Mouse (Mus musculus) forebrain, embryonic 15.5 days (tissue): ENCODE measurements around the gene Cyp2d9. TPM values are rescaled to one million over a fixed set of nuclear protein-coding genes. Genes with fewer than 3 reads are reported as not detected.
"Not testable (repeated sequence)": the region's sequence is repeated elsewhere in the genome, so short reads cannot be mapped to it uniquely, and the experiment has no call there.

Source experiments
- ATAC-seq: fragments of 200-750 bp; cut with Nextera tagmentation; replicated peaks from 2 replicates; pipeline ENCODE4 v1.8.0; 2017; ENCODE audit warnings: mild to moderate bottlenecking, moderate TSS enrichment, moderate library complexity
- H3K27ac ChIP-seq: fragments of 300-500 bp; sonication (generic); replicated peaks from 2 replicates; pipeline ENCODE4 v1.5.1; 2015; ENCODE audit warnings: mild to moderate bottlenecking, inconsistent platforms
- H3K27me3 ChIP-seq: fragments of 300-500 bp; sonication (generic); 2 replicates; pipeline ENCODE4 v1.6.1; 2015; ENCODE audit warnings: inconsistent platforms
- H3K36me3 ChIP-seq: fragments of 300-500 bp; sonication (generic); 2 replicates; pipeline ENCODE4 v1.6.1; 2015; ENCODE audit warnings: mild to moderate bottlenecking, inconsistent platforms
- H3K4me1 ChIP-seq: fragments of 300-500 bp; sonication (generic); 2 replicates; pipeline ENCODE4 v1.6.1; 2015; ENCODE audit warnings: inconsistent platforms
- H3K4me2 ChIP-seq: fragments of 300-500 bp; sonication (generic); replicated peaks from 2 replicates; pipeline ENCODE4 v1.6.1; 2015; ENCODE audit warnings: mild to moderate bottlenecking, inconsistent platforms
- H3K4me3 ChIP-seq: fragments of 300-500 bp; sonication (generic); 2 replicates; pipeline ENCODE4 v1.5.1; 2015; ENCODE audit warnings: mild to moderate bottlenecking, inconsistent platforms
- H3K9ac ChIP-seq: fragments of 300-500 bp; sonication (generic); replicated peaks from 2 replicates; pipeline ENCODE4 v1.6.1; 2015; ENCODE audit warnings: mild to moderate bottlenecking, inconsistent platforms
- H3K9me3 ChIP-seq: fragments of 300-500 bp; sonication (generic); 2 replicates; pipeline ENCODE4 v1.6.1; 2016; ENCODE audit warnings: inconsistent platforms
- WGBS: fragments of 180-500 bp; shearing (Covaris S2); methylation state at CpG from one replicate; pipeline ENCODE4 v1.1.7; 2015; ENCODE audit warnings: mixed read lengths; 5-methylcytosine and 5-hydroxymethylcytosine counted together
- polyA plus RNA-seq: library from polyadenylated mRNA; unstranded; fragments of >200 nt; fragmentation: Nextera tagmentation; extraction: Ambion mirVana; gene quantifications from 2 replicates; pipeline ENCODE4 v1.2.1, GENCODE M21; 2015

Cyp2d9 gene
- polyA plus RNA-seq, 1 experiment from 2014 or later, result not detected

DNA sequence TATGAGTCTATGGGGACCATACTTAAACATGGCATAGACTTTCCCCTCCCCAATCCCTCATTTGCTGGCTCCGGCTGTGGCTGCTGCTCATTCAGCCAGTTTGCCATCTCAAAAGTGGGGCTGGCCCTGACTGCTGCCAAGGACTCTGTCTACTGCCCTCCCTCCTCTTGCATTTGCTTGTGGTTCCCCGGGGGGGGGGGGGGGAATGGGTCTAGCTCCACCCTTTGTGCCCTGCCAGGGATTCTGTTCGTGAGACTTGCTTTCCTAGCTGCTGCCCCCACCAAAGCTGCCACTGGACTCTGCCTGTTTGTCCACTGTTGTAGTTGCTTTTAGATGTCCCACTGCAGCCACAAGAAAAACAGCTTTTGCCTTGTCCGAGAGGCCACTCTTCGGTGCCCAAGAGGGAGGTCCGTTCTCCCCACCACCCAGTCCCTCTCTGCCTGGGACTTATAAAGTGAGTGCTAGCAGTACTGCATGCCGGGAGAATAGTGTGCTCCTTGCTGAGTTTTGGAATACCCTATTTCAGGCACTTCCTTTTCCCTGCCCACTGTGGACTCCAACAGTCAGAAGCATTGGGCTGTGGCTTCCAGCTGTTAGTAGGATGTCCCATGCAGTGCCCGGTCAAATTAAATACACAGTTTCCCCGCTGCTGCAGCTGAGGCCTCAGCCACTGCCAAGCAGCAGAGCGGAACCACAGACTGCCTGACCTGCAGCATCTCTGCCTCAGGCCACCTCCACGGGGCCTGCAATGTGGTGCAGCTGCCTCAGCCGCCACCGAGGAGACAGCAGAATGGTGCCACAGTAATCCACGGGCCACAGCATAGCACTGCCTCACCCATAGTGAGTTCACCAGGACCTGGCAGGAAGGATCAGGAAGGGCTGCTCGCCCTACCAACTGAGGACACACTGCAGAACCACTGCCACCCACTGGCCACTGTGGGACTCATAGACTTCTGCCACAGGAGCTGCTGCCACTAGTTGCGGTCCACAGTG is 16.1 kb upstream of the Cyp2d9 start:
- Histone ChIP-seq H3K27ac (no peak overlapping the region), H3K4me2 (no peak overlapping the region), H3K27me3 (no peaks in the 10 kb centered on the region), H3K4me1 (peaks cover 7% of the 10 kb centered on the region; the same call in 1 of the 2 replicates), H3K36me3 (no peaks in the 10 kb centered on the region), H3K4me3 (no peak overlapping the region), H3K9ac (no peak overlapping the region), H3K9me3 (no peaks in the 10 kb centered on the region)
- ATAC-seq, result peak; percentile 55; the same call in 1 of the 2 replicates
- 23% methylated on average over 16 of the region's 16 CpGs for WGBS

DNA sequence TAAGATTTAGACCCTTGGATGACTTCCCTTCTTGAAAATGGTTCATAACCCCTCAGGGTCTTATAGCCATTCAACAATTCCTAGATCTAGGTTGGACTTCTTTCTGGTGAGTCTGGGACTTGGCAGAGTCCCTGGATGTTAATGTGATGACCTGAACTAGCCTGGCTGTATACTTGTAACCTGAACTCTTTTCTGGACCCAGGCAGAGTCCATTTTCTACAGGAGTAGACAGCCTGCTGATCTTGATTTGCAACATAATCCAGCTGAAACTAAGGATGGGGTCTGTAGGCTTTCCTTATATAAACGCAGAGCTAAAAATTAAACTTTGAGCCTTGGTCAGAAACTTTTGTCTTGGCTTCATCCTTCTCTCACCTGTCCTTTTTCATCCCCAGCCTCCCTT is 14.6 kb upstream of the Cyp2d9 start:
- Histone ChIP-seq H3K27ac (no peak overlapping the region), H3K4me2 (no peak overlapping the region), H3K4me3 (no peak overlapping the region), H3K4me1 (peaks cover 7% of the 10 kb centered on the region; the same call in 1 of the 2 replicates), H3K36me3 (no peaks in the 10 kb centered on the region), H3K9ac (no peak overlapping the region), H3K27me3 (no peaks in the 10 kb centered on the region), H3K9me3 (no peaks in the 10 kb centered on the region)
- WGBS, result 76% methylated on average over 1 of the region's 1 CpGs
- no peak for ATAC-seq

DNA sequence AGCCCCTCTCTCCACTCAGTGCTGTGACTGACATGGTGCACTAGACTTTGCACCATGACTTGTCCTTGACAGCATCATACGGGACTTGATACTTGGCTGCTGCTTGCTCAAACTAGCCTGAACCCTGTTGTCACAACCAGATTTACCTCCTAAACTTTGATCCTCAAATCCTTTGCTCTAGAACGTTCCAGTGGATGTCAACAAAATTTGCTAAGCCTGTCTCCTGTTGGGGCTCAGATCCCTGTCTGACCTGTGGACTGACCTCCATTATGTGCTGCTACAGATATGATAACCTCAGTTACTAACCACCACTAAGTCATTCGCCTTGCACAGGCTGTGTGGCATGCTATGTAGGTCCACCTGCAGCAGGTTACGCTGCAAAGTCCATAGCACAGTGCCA is 10.3 kb upstream of the Cyp2d9 start:
- Histone ChIP-seq H3K4me3 (no peak overlapping the region), H3K36me3 (no peaks in the 10 kb centered on the region), H3K27ac (no peak overlapping the region), H3K27me3 (no peaks in the 10 kb centered on the region), H3K4me1 (no peaks in the 10 kb centered on the region), H3K9me3 (no peaks in the 10 kb centered on the region), H3K4me2 (no peak overlapping the region), H3K9ac (no peak overlapping the region)
- WGBS, result 83% methylated on average over 4 of the region's 4 CpGs
- ATAC-seq, result no peak

DNA sequence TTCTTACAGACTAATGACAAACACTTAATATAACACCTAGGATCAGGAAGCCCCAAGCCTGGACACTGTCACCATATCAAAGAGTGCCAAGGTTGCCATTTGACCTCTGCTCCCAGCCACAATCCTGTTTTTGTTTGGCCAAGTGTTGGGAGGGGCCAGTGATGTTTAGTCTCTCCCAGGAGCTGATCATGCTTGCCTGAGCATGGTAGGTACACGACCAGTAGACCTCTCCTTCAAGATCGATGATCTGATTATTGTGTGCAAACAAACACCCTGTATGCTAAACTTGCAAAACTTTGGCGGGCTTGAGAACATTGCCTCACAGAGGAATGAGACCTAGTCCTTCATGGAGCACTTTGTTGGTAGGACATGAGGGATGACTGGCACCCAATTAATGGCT is 9.8 kb upstream of the Cyp2d9 start:
- ATAC-seq, result no peak
- Histone ChIP-seq H3K9ac (no peak overlapping the region), H3K4me3 (no peak overlapping the region), H3K36me3 (no peaks in the 10 kb centered on the region), H3K4me1 (no peaks in the 10 kb centered on the region), H3K27ac (no peak overlapping the region), H3K9me3 (no peaks in the 10 kb centered on the region), H3K27me3 (no peaks in the 10 kb centered on the region), H3K4me2 (no peak overlapping the region)
- 88% methylated on average over 3 of the region's 3 CpGs for WGBS

DNA sequence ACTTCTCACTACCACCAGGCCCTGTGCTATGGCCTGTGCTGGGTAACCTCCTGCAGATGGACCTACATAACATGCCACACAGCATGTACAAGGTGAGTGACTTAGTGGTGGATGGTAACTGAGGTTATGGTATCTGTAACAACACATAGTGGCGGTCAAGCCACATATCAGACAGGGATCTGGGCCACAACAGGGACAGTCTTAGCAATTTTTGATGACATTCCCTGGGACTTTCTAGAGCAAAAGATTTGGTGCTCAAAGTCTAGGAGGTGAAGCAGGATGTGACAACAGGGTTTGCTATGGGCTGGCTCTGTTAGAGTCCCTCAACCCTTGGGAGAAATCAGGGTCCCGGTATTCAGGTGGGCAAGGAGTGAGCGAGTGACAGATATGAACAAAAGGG is 384 bp downstream of the Cyp2d9 start:
- WGBS, result 95% methylated on average over 3 of the region's 3 CpGs
- H3K36me3 ChIP-seq, result no peaks in the 10 kb centered on the region
- no peak overlapping the region for H3K4me2 ChIP-seq
- H3K4me3 ChIP-seq, result no peak overlapping the region
- no peak overlapping the region for H3K27ac ChIP-seq
- H3K9me3 ChIP-seq, result peaks cover 10% of the 10 kb centered on the region; the same call in 1 of the 2 replicates
- no peak overlapping the region for H3K9ac ChIP-seq
- ATAC-seq, result no peak
- no peaks in the 10 kb centered on the region for H3K27me3 ChIP-seq
- no peaks in the 10 kb centered on the region for H3K4me1 ChIP-seq

DNA sequence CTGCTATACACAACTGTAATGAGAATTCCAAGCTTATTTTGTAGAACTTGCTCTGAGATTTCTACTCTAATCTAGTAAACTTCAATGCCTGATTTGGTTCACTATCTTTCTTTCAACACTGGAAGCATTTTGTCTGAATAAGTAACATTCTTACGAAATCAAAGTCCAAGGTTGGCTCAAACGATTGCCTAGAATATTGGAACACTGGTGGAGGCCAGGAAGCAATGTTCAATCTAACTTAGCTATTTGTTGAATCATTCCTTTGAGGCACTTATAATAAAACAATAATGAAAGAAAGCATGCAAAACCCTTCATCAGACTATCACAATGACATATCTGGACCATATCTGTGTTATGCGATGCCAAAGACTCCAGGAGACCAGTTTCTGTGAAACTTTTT is 1.3 kb downstream of the Cyp2d9 start:
- ATAC-seq, result no peak
- H3K4me2 ChIP-seq, result no peak overlapping the region
- no peak overlapping the region for H3K9ac ChIP-seq
- H3K4me3 ChIP-seq, result no peak overlapping the region
- no peak overlapping the region for H3K27ac ChIP-seq
- 92% methylated on average over 3 of the region's 3 CpGs for WGBS
- no peaks in the 10 kb centered on the region for H3K4me1 ChIP-seq
- H3K9me3 ChIP-seq, result peaks cover 10% of the 10 kb centered on the region; the same call in 1 of the 2 replicates
- H3K36me3 ChIP-seq, result no peaks in the 10 kb centered on the region
- no peaks in the 10 kb centered on the region for H3K27me3 ChIP-seq

DNA sequence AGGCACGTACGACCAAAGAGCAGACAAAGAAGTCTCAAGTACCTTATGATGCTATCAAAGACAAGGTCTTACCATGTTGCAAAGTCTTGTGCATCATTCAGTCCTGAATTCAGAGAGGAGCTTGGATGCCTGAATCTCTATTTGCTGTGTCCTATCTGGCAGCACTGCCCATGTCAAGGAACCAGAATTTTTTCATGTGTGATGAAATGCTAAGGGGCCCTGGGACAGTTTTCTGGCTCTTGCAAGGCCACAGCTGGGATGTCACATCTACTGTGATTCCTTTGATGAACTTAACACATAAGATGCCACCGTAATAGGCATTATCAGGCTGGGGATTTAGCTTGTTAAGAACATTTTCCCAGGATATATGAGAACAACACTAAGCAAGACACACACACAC is 1.8 kb downstream of the Cyp2d9 start:
- H3K27ac ChIP-seq, result no peak overlapping the region
- H3K9me3 ChIP-seq, result 0 out of 2 replicates have a peak, but pooled peaks cover 7% of the 10 kb centered on the region
- no peaks in the 10 kb centered on the region for H3K27me3 ChIP-seq
- no peak for ATAC-seq
- no peaks in the 10 kb centered on the region for H3K4me1 ChIP-seq
- H3K36me3 ChIP-seq, result no peaks in the 10 kb centered on the region
- no peak overlapping the region for H3K9ac ChIP-seq
- 84% methylated on average over 3 of the region's 3 CpGs for WGBS
- H3K4me3 ChIP-seq, result no peak overlapping the region
- H3K4me2 ChIP-seq, result no peak overlapping the region

DNA sequence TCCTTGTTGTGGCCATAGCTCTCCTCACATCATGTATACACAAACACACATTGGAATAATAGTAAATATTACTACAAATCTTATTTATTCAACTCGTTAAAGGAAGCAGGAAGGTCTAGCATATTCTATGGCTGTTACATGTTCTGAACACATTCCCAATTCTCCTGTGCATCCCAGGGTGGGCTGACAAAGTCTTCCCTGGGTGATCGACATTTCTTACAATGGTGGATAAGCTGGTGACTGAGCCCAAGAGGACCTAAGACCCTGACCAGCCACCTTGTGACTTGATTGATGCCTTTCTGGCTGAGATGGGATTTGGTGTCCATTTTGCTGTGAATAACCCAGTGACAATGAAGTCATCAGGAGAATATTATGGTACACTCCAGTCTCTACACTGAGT is 2.4 kb downstream of the Cyp2d9 start:
- Histone ChIP-seq H3K9me3 (0 out of 2 replicates have a peak, but pooled peaks cover 5% of the 10 kb centered on the region), H3K9ac (no peak overlapping the region), H3K27ac (no peak overlapping the region), H3K4me2 (no peak overlapping the region), H3K4me1 (no peaks in the 10 kb centered on the region), H3K4me3 (no peak overlapping the region), H3K36me3 (no peaks in the 10 kb centered on the region), H3K27me3 (no peaks in the 10 kb centered on the region)
- 93% methylated on average over 2 of the region's 2 CpGs for WGBS
- ATAC-seq, result no peak

DNA sequence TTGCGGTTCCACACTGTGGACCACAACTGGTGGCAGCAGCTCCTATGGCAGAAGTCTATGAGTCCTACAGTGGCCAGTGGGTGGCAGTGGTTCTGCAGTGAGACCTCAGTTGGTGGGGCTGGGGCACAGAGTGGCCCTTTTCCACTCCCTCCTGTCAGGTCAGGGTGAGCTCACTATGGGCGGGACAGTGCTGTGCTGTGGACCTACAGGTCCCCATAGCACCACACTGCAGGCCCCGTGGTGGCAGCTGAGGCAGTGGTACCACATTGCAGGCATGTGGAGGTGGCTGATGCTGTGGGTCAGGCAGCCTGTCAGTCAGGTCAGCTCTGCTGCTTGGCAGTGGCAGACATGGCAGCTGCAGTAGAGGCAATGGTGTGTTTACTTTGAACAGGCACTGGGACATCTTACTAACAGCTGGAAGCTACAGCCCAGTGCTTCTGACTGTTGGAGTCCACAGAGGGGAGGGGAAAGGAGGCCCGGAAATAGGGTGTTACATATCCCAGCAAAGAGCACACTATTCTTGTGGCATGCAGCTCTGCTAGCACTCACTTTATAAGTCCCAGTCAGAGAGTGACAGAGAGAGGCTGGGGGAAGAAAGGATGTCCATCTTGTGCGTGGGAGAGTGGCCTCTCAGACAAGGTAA is 4.9 kb downstream of the Cyp2d9 start:
- 74% methylated on average over 5 of the region's 5 CpGs for WGBS
- H3K27me3 ChIP-seq, result no peaks in the 10 kb centered on the region
- no peaks in the 10 kb centered on the region for H3K4me1 ChIP-seq
- no peak for ATAC-seq
- H3K36me3 ChIP-seq, result no peaks in the 10 kb centered on the region
- H3K4me3 ChIP-seq, result no peak overlapping the region
- no peak overlapping the region for H3K27ac ChIP-seq
- no peak overlapping the region for H3K4me2 ChIP-seq
- H3K9me3 ChIP-seq, result 0 out of 2 replicates have a peak, but pooled peaks cover 4% of the 10 kb centered on the region
- H3K9ac ChIP-seq, result no peak overlapping the region

DNA sequence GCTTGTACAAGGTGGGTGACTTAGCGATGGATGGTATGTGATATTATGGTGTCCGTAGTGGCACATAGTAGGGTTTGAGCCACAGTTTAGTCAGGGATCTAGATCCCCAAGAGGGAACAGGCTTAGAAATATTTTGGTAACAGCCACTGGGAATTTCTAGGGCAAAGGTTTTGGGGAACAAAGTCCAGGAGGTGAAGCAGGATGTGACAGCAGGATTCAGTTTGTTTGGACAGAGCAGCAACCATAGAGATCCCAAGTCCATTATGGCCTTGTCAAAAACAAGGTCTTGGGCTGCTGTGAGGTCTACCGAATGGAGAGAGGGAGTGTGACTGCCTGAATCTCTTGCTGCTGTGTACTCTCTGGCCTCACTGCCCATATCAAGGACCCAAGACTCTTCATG is 10.4 kb downstream of the Cyp2d9 start:
- Histone ChIP-seq H3K27me3 (no peaks in the 10 kb centered on the region), H3K4me1 (no peaks in the 10 kb centered on the region), H3K4me3 (no peak overlapping the region), H3K27ac (no peak overlapping the region), H3K9me3 (no peaks in the 10 kb centered on the region), H3K9ac (no peak overlapping the region), H3K4me2 (no peak overlapping the region), H3K36me3 (no peaks in the 10 kb centered on the region)
- WGBS, result 93% methylated on average over 3 of the region's 3 CpGs
- no peak for ATAC-seq

DNA sequence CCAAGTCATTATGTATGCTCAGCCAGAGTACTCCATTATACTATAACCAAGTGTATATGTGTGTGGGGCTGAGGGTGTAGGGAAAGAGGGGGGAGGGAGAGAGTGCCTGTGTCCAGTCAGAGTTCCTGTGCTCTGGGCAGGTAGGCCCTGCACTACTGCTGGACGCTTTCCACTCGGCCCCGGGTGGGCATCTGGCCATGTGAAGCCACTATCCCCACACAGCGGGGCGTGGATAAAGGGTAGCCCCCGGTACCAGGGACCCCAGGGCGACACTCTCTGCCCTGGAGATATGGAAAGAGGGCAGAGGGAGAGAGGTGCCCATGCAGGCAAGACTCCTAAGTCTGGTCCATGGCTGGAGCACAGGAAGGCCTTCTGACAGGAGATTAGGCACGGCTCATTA is 12.0 kb downstream of the Cyp2d9 start:
- WGBS, result 76% methylated on average over 8 of the region's 8 CpGs
- Histone ChIP-seq H3K4me1 (no peaks in the 10 kb centered on the region), H3K4me2 (no peak overlapping the region), H3K9ac (no peak overlapping the region), H3K36me3 (no peaks in the 10 kb centered on the region), H3K27me3 (no peaks in the 10 kb centered on the region), H3K9me3 (no peaks in the 10 kb centered on the region), H3K27ac (no peak overlapping the region), H3K4me3 (no peak overlapping the region)
- no peak for ATAC-seq

DNA sequence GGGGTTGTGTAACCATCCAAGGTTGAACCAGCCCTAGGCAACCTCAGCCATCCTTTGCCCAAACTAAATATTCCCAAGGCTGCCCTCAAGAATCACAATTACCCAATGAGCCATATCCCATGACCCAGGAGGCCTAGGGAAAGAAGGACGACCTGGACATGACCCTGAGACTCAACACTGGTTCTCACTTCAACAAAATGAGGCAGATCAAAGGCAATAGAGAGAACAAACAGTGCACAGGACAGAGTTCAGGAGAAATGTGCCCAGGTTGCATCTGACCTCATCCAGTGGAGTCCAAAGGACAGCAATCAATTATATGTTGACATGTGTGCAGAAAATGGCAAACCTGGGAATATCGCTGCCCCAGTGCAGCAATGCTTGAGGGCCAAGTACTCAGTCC is 16.8 kb downstream of the Cyp2d9 start:
- not testable (repeated sequence) for H3K36me3 ChIP-seq, H3K4me3 ChIP-seq, H3K9me3 ChIP-seq, H3K27ac ChIP-seq, H3K4me1 ChIP-seq, H3K4me2 ChIP-seq, H3K27me3 ChIP-seq, H3K9ac ChIP-seq, ATAC-seq
- WGBS, result 78% methylated on average over 2 of the region's 2 CpGs
